Comparison of ENCODE assay signal across 24 mouse cellular contexts in the genomic region with DNA sequence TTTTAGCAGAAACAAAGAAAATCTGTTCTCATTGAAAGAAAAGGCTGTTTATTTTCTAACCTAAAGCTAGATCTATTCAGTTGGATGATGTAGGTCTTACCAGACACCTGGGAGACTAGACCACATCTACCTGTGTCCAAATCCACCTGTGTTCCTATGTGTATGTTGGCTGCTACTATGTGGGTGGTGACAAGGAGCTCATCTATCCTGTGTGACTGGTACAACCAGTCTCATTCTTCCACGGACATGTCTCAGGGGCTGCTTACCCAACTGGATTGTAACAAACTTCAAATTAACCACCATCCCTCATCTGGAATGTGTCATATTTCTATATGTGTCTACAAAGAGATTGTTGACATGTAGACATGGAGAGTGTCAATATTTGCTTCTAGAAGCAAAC. TPM values are rescaled to one million over a fixed set of nuclear protein-coding genes. Genes with fewer than 3 reads are reported as not detected.
A peak's percentile ranks its signal among the peaks of the same experiment; 100 is the strongest.
DNase-seq lines count a peak whose midpoint lies in the region; ATAC-seq and TF ChIP-seq lines count a peak whose summit lies in the region.
"Had no signal": no experiment of that assay in that cellular context is flagged by ENCODE, and none has a peak within 500 bp of the region (broad histone marks: within the 10 kb centered on the region; RNA-seq: fewer than 3 reads in every experiment).

No protein-coding gene starts in this region.

- H3K4me2 ChIP-seq in embryonic facial prominence, embryonic 14.5 days (ENCODE audit: low read depth, low read length) = no peak overlapping the region
- H3K4me2 ChIP-seq in embryonic facial prominence, embryonic 15.5 days (replicated peaks) = no peak overlapping the region
- no peak overlapping the region for H3K4me2 ChIP-seq in forebrain, postnatal 0 days (ENCODE audit: low read depth)
- H3K4me2 ChIP-seq: forebrain, embryonic 15.5 days had no signal

- peaks cover 5% of the 10 kb centered on the region; the same call in 1 of the 2 replicates for H3K4me1 ChIP-seq in embryonic facial prominence, embryonic 14.5 days (ENCODE audit: control insufficient read depth, insufficient read depth, low read length)
- H3K4me1 ChIP-seq in embryonic facial prominence, embryonic 10.5 days = peaks cover 19% of the 10 kb centered on the region
- H3K4me1 ChIP-seq in embryonic facial prominence, embryonic 15.5 days = peaks cover 9% of the 10 kb centered on the region
- peaks cover 9% of the 10 kb centered on the region; the same call in 1 of the 2 replicates for H3K4me1 ChIP-seq in forebrain, postnatal 0 days (ENCODE audit: insufficient read depth)

- no peaks in the 10 kb centered on the region for H3K9me3 ChIP-seq in embryonic facial prominence, embryonic 14.5 days (ENCODE audit: control insufficient read depth, low read length)
- no peaks in the 10 kb centered on the region for H3K9me3 ChIP-seq in embryonic facial prominence, embryonic 10.5 days
- no peaks in the 10 kb centered on the region for H3K9me3 ChIP-seq in embryonic facial prominence, embryonic 15.5 days (replicated peaks)
- no peaks in the 10 kb centered on the region for H3K9me3 ChIP-seq in forebrain, postnatal 0 days (ENCODE audit: low read length)
- H3K9me3 ChIP-seq: embryonic facial prominence, embryonic 13.5 days; forebrain, embryonic 13.5 days; forebrain, embryonic 15.5 days; G1E had no signal

- H3K27me3 ChIP-seq in embryonic facial prominence, embryonic 14.5 days (replicated peaks; ENCODE audit: control insufficient read depth, insufficient read depth, low read length) = no peaks in the 10 kb centered on the region
- H3K27me3 ChIP-seq in embryonic facial prominence, embryonic 10.5 days (replicated peaks; ENCODE audit: low read depth, poor library complexity, severe bottlenecking) = no peaks in the 10 kb centered on the region
- H3K27me3 ChIP-seq in embryonic facial prominence, embryonic 15.5 days = no peaks in the 10 kb centered on the region
- H3K27me3 ChIP-seq in forebrain, postnatal 0 days (ENCODE audit: insufficient read depth, low read length) = no peaks in the 10 kb centered on the region
- H3K27me3 ChIP-seq: embryonic facial prominence, embryonic 13.5 days; forebrain, embryonic 15.5 days; Patski had no signal

- TF ChIP-seq CTCF in forebrain, postnatal 0 days (IDR thresholded peaks at IDR 0.05; ENCODE audit: low read depth) = no peak

- no peak overlapping the region for H3K9ac ChIP-seq in embryonic facial prominence, embryonic 14.5 days (ENCODE audit: low read depth, low read length)
- no peak overlapping the region for H3K9ac ChIP-seq in embryonic facial prominence, embryonic 15.5 days
- H3K9ac ChIP-seq in forebrain, postnatal 0 days = no peak overlapping the region
- H3K9ac ChIP-seq: embryonic facial prominence, embryonic 13.5 days; forebrain, embryonic 13.5 days; forebrain, embryonic 15.5 days had no signal

- no peak for ATAC-seq in embryonic facial prominence, embryonic 14.5 days (ENCODE audit: low read depth)
- ATAC-seq in embryonic facial prominence, embryonic 15.5 days (ENCODE audit: insufficient number of reproducible peaks, low FRiP score, low TSS enrichment, low read depth) = no peak
- ATAC-seq in forebrain, postnatal 0 days = no peak
- ATAC-seq: activated CD4-positive, CD25-positive, alpha-beta regulatory T cell, adult 4 months; CD4-positive, CD25-positive, alpha-beta regulatory T cell, adult 4 months; forebrain, embryonic 13.5 days; forebrain, embryonic 15.5 days; Patski had no signal

- no peak overlapping the region for H3K27ac ChIP-seq in embryonic facial prominence, embryonic 14.5 days (replicated peaks; ENCODE audit: low read depth, low read length)
- no peak overlapping the region for H3K27ac ChIP-seq in embryonic facial prominence, embryonic 10.5 days (replicated peaks)
- H3K27ac ChIP-seq in embryonic facial prominence, embryonic 15.5 days (replicated peaks) = 0 out of 2 replicates have a peak overlapping the region, but pooled peaks have one; percentile 4
- H3K27ac ChIP-seq in forebrain, postnatal 0 days (ENCODE audit: low read depth, low read length) = no peak overlapping the region
- H3K27ac ChIP-seq: embryonic facial prominence, embryonic 13.5 days; forebrain, embryonic 13.5 days; forebrain, embryonic 15.5 days had no signal

- H3K36me3 ChIP-seq in embryonic facial prominence, embryonic 14.5 days (ENCODE audit: control insufficient read depth, insufficient read depth, low read length) = no peaks in the 10 kb centered on the region
- no peaks in the 10 kb centered on the region for H3K36me3 ChIP-seq in embryonic facial prominence, embryonic 10.5 days (replicated peaks)
- no peaks in the 10 kb centered on the region for H3K36me3 ChIP-seq in embryonic facial prominence, embryonic 15.5 days
- no peaks in the 10 kb centered on the region for H3K36me3 ChIP-seq in forebrain, postnatal 0 days (ENCODE audit: insufficient read depth)
- H3K36me3 ChIP-seq: embryonic facial prominence, embryonic 13.5 days; forebrain, embryonic 15.5 days had no signal

- no peak overlapping the region for H3K4me3 ChIP-seq in embryonic facial prominence, embryonic 14.5 days (ENCODE audit: low read depth, low read length)
- H3K4me3 ChIP-seq in embryonic facial prominence, embryonic 10.5 days = no peak overlapping the region
- H3K4me3 ChIP-seq in embryonic facial prominence, embryonic 15.5 days (replicated peaks) = no peak overlapping the region
- no peak overlapping the region for H3K4me3 ChIP-seq in forebrain, postnatal 0 days (ENCODE audit: low read depth, low read length)
- H3K4me3 ChIP-seq: embryonic facial prominence, embryonic 13.5 days; erythroblast, embryonic 14.5 days; forebrain, embryonic 13.5 days; forebrain, embryonic 15.5 days had no signal

- 71% methylated on average over 1 of the region's 1 CpGs for WGBS in embryonic facial prominence, embryonic 14.5 days
- 72% methylated on average over 1 of the region's 1 CpGs for WGBS in embryonic facial prominence, embryonic 10.5 days
- whole genome bisulfite sequencing in embryonic facial prominence, embryonic 15.5 days = 51% methylated on average over 1 of the region's 1 CpGs
- 83% methylated on average over 1 of the region's 1 CpGs for WGBS in forebrain, postnatal 0 days

- DNase-seq in embryonic facial prominence, embryonic 14.5 days (ENCODE audit: low spot score) = peak; percentile 49
- no peak for DNase-seq in embryonic facial prominence, embryonic 10.5 days (ENCODE audit: low spot score)
- peak; percentile 8 for DNase-seq in lung, postnatal 36 days
- DNase-seq in lung, postnatal 10 days = no peak
- peak; percentile 96 for DNase-seq in gonadal fat pad, adult 2 months (ENCODE audit: low read depth)
- DNase-seq in forebrain, postnatal 0 days = no peak
- DNase-seq: adrenal gland, adult 8-10 months; adrenal gland, postnatal 14 days; adrenal gland, postnatal 36 days; B cell, adult 2 months; cerebellum, adult 11-12 months; cerebellum, adult 2 months; cerebellum, adult 9-10 months; cerebellum, postnatal 10 days; cerebellum, postnatal 25 days had no signal

RNA-seq across cellular contexts. Expression of a gene that starts 38.7 kb away (rescaled TPM):
- 22.0 and 24.5 TPM in 2 replicates for polyA plus RNA-seq in embryonic facial prominence, embryonic 14.5 days (2014; fragmentation: Nextera tagmentation; extraction: Ambion mirVana)
- polyA plus RNA-seq in embryonic facial prominence, embryonic 10.5 days (2016; fragmentation: Nextera tagmentation; extraction: Ambion mirVana) = 11.6 and 14.0 TPM in 2 replicates
- 23.4 and 23.5 TPM in 2 replicates for polyA plus RNA-seq in embryonic facial prominence, embryonic 15.5 days (2015; fragmentation: Nextera tagmentation; extraction: Ambion mirVana)
- polyA plus RNA-seq in gonadal fat pad, adult 2 months (2012; rRNA removed) = 13.2 and 19.0 TPM in 2 replicates
- 13.3 and 23.0 TPM in 2 replicates for total RNA-seq in forebrain, postnatal 0 days (2014; rRNA removed)
- 10.3 and 11.9 TPM in 2 replicates for polyA plus RNA-seq in forebrain, postnatal 0 days (2015; fragmentation: Nextera tagmentation; extraction: Ambion mirVana)

RNA-seq across cellular contexts. Expression of a gene that starts 38.7 kb away (rescaled TPM):
- 14.1 and 14.3 TPM in 2 replicates for polyA plus RNA-seq in embryonic facial prominence, embryonic 14.5 days (2014; fragmentation: Nextera tagmentation; extraction: Ambion mirVana)
- 14.5 and 15.2 TPM in 2 replicates for polyA plus RNA-seq in embryonic facial prominence, embryonic 10.5 days (2016; fragmentation: Nextera tagmentation; extraction: Ambion mirVana)
- 14.3 and 15.0 TPM in 2 replicates for polyA plus RNA-seq in embryonic facial prominence, embryonic 15.5 days (2015; fragmentation: Nextera tagmentation; extraction: Ambion mirVana)
- 14.6 and 17.5 TPM in 2 replicates for polyA plus RNA-seq in gonadal fat pad, adult 2 months (2012; rRNA removed)
- total RNA-seq in forebrain, postnatal 0 days (2014; rRNA removed) = 29.7 and 32.9 TPM in 2 replicates
- polyA plus RNA-seq in forebrain, postnatal 0 days (2015; fragmentation: Nextera tagmentation; extraction: Ambion mirVana) = 9.0 and 9.1 TPM in 2 replicates

Comparison
In these comparisons a context has a peak if more than half of its experiments do, and no peak if none do; other contexts are left out.
1. DNase-seq: peak in embryonic facial prominence, embryonic 14.5 days (single experiment), lung, postnatal 36 days (single experiment) and gonadal fat pad, adult 2 months (single experiment); none in embryonic facial prominence, embryonic 10.5 days (single experiment), lung, postnatal 10 days (single experiment) and forebrain, postnatal 0 days (single experiment).